Mouse (Mus musculus) midbrain, embryonic 15.5 days (tissue): ENCODE results near the gene Agap1. TPM values are rescaled to one million over a fixed set of nuclear protein-coding genes. Genes with fewer than 3 reads are reported as not detected.

Source experiments
- ATAC-seq: fragments of 200-750 bp; cut with Nextera tagmentation; replicated peaks from 2 replicates; pipeline ENCODE4 v1.8.0; 2017; ENCODE audit warnings: moderate TSS enrichment
- H3K27ac ChIP-seq: fragments of 300-500 bp; sonication (generic); 2 replicates; pipeline ENCODE4 v1.5.1; 2015; ENCODE audit warnings: mild to moderate bottlenecking, inconsistent platforms
- H3K27me3 ChIP-seq: fragments of 300-500 bp; sonication (generic); replicated peaks from 2 replicates; pipeline ENCODE4 v1.6.1; 2015; ENCODE audit warnings: inconsistent platforms
- H3K36me3 ChIP-seq: fragments of 300-500 bp; sonication (generic); replicated peaks from 2 replicates; pipeline ENCODE4 v1.6.1; 2015; ENCODE audit warnings: inconsistent platforms
- H3K4me1 ChIP-seq: fragments of 300-500 bp; sonication (generic); 2 replicates; pipeline ENCODE4 v1.6.1; 2015; ENCODE audit warnings: inconsistent platforms
- H3K4me2 ChIP-seq: fragments of 300-500 bp; sonication (generic); 2 replicates; pipeline ENCODE4 v1.6.1; 2015; ENCODE audit warnings: inconsistent platforms, mild to moderate bottlenecking, moderate library complexity
- H3K4me3 ChIP-seq: fragments of 300-500 bp; sonication (generic); 2 replicates; pipeline ENCODE4 v1.5.1; 2015; ENCODE audit warnings: mild to moderate bottlenecking, inconsistent platforms
- H3K9ac ChIP-seq: fragments of 300-500 bp; sonication (generic); 2 replicates; pipeline ENCODE4 v1.6.1; 2015; ENCODE audit warnings: mild to moderate bottlenecking, inconsistent platforms
- H3K9me3 ChIP-seq: fragments of 300-500 bp; sonication (generic); 2 replicates; pipeline ENCODE4 v1.6.1; 2016; ENCODE audit warnings: inconsistent platforms
- WGBS: fragments of 180-500 bp; shearing (Covaris S2); methylation state at CpG from one replicate; pipeline ENCODE4 v1.1.7; 2015; ENCODE audit warnings: mixed read lengths; 5-methylcytosine and 5-hydroxymethylcytosine counted together
- polyA plus RNA-seq: library from polyadenylated mRNA; unstranded; fragments of >200 nt; fragmentation: Nextera tagmentation; extraction: Ambion mirVana; gene quantifications from 2 replicates; pipeline ENCODE4 v1.2.1, GENCODE M21; 2015

The Agap1 gene
- polyA plus RNA-seq, 1 experiment from 2014 or later = 63.6 TPM

- H3K9me3 ChIP-seq = no peaks in the 10 kb centered on the region
- no peaks in the 10 kb centered on the region for H3K27me3 ChIP-seq
- no peaks in the 10 kb centered on the region for H3K36me3 ChIP-seq
- H3K4me2 ChIP-seq = no peak overlapping the region
- no peak overlapping the region for H3K4me3 ChIP-seq
- no peak for ATAC-seq
- 87% methylated on average over 6 of the region's 6 CpGs for WGBS
- peaks cover 39% of the 10 kb centered on the region for H3K4me1 ChIP-seq
- no peak overlapping the region for H3K27ac ChIP-seq
- H3K9ac ChIP-seq = no peak overlapping the region
Observed at GRCm38 (mm10) chr1:89786793-89787192, 332.2 kb downstream of the Agap1 start.

GRCm38 (mm10) chr1:89798724-89799123, 344.1 kb downstream of the Agap1 start:
- WGBS = 33% methylated on average over 14 of the region's 14 CpGs
- Histone ChIP-seq H3K9ac (no peak overlapping the region), H3K36me3 (no peaks in the 10 kb centered on the region), H3K4me3 (no peak overlapping the region), H3K4me2 (no peak overlapping the region), H3K27me3 (no peaks in the 10 kb centered on the region), H3K27ac (peak overlapping the region; percentile 13; the same call in 1 of the 2 replicates), H3K4me1 (peaks cover 18% of the 10 kb centered on the region), H3K9me3 (no peaks in the 10 kb centered on the region)
- peak; percentile 67 for ATAC-seq

GRCm38 (mm10) chr1:89801506-89801905, 346.9 kb downstream of the Agap1 start:
- WGBS = 82% methylated on average over 5 of the region's 5 CpGs

GRCm38 (mm10) chr1:89804981-89805380, 350.4 kb downstream of the Agap1 start:
- no peak for ATAC-seq
- H3K4me1 ChIP-seq = 0 out of 2 replicates have a peak, but pooled peaks cover 3% of the 10 kb centered on the region
- H3K27ac ChIP-seq = no peak overlapping the region
- H3K4me2 ChIP-seq = no peak overlapping the region
- no peaks in the 10 kb centered on the region for H3K27me3 ChIP-seq
- 87% methylated on average over 7 of the region's 7 CpGs for WGBS
- H3K9me3 ChIP-seq = no peaks in the 10 kb centered on the region
- H3K36me3 ChIP-seq = no peaks in the 10 kb centered on the region
- no peak overlapping the region for H3K4me3 ChIP-seq
- no peak overlapping the region for H3K9ac ChIP-seq

More at GRCm38 (mm10) chr1:89801506-89801905, 346.9 kb downstream of the Agap1 start:
- Histone ChIP-seq H3K9me3 (no peaks in the 10 kb centered on the region), H3K4me2 (no peak overlapping the region), H3K36me3 (no peaks in the 10 kb centered on the region), H3K27me3 (no peaks in the 10 kb centered on the region), H3K4me3 (no peak overlapping the region), H3K27ac (no peak overlapping the region), H3K4me1 (peaks cover 18% of the 10 kb centered on the region), H3K9ac (no peak overlapping the region)
- ATAC-seq = no peak

GRCm38 (mm10) chr1:89812816-89813215, 358.2 kb downstream of the Agap1 start:
- Histone ChIP-seq H3K4me3 (no peak overlapping the region), H3K27ac (no peak overlapping the region), H3K27me3 (no peaks in the 10 kb centered on the region), H3K9me3 (no peaks in the 10 kb centered on the region), H3K36me3 (no peaks in the 10 kb centered on the region), H3K4me1 (peaks cover 11% of the 10 kb centered on the region; the same call in 1 of the 2 replicates), H3K4me2 (no peak overlapping the region), H3K9ac (no peak overlapping the region)
- ATAC-seq = no peak
- 92% methylated on average over 8 of the region's 8 CpGs for WGBS

GRCm38 (mm10) chr1:89816487-89817206, 362.0 kb downstream of the Agap1 start:
- H3K27ac ChIP-seq = peak overlapping the region; percentile 13; the same call in 1 of the 2 replicates
- no peak overlapping the region for H3K4me3 ChIP-seq
- H3K27me3 ChIP-seq = no peaks in the 10 kb centered on the region
- WGBS = 43% methylated on average over 14 of the region's 14 CpGs
- ATAC-seq = no peak
- H3K4me2 ChIP-seq = no peak overlapping the region
- no peaks in the 10 kb centered on the region for H3K36me3 ChIP-seq
- H3K4me1 ChIP-seq = peaks cover 11% of the 10 kb centered on the region; the same call in 1 of the 2 replicates
- no peaks in the 10 kb centered on the region for H3K9me3 ChIP-seq
- no peak overlapping the region for H3K9ac ChIP-seq

GRCm38 (mm10) chr1:89821822-89822221, 367.2 kb downstream of the Agap1 start:
- Histone ChIP-seq H3K9me3 (no peaks in the 10 kb centered on the region), H3K27ac (no peak overlapping the region), H3K27me3 (no peaks in the 10 kb centered on the region), H3K4me2 (no peak overlapping the region), H3K9ac (no peak overlapping the region), H3K4me3 (no peak overlapping the region), H3K36me3 (no peaks in the 10 kb centered on the region), H3K4me1 (peaks cover 18% of the 10 kb centered on the region)
- ATAC-seq = no peak
- WGBS = 83% methylated on average over 4 of the region's 4 CpGs

GRCm38 (mm10) chr1:89822431-89822830, 367.8 kb downstream of the Agap1 start:
- Histone ChIP-seq H3K36me3 (no peaks in the 10 kb centered on the region), H3K9me3 (no peaks in the 10 kb centered on the region), H3K27ac (no peak overlapping the region), H3K4me3 (no peak overlapping the region), H3K4me1 (peaks cover 14% of the 10 kb centered on the region), H3K9ac (no peak overlapping the region), H3K4me2 (no peak overlapping the region), H3K27me3 (no peaks in the 10 kb centered on the region)
- ATAC-seq = no peak
- 92% methylated on average over 3 of the region's 3 CpGs for WGBS

GRCm38 (mm10) chr1:89823036-89823435, 368.4 kb downstream of the Agap1 start:
- H3K27ac ChIP-seq = no peak overlapping the region
- H3K9ac ChIP-seq = no peak overlapping the region
- no peak overlapping the region for H3K4me3 ChIP-seq
- no peak overlapping the region for H3K4me2 ChIP-seq
- no peak for ATAC-seq
- H3K9me3 ChIP-seq = no peaks in the 10 kb centered on the region
- peaks cover 14% of the 10 kb centered on the region for H3K4me1 ChIP-seq
- 89% methylated on average over 7 of the region's 7 CpGs for WGBS
- H3K27me3 ChIP-seq = no peaks in the 10 kb centered on the region
- H3K36me3 ChIP-seq = no peaks in the 10 kb centered on the region

GRCm38 (mm10) chr1:89827051-89827450, 372.4 kb downstream of the Agap1 start:
- Histone ChIP-seq H3K4me1 (peaks cover 14% of the 10 kb centered on the region), H3K4me3 (no peak overlapping the region), H3K9me3 (no peaks in the 10 kb centered on the region), H3K9ac (no peak overlapping the region), H3K4me2 (no peak overlapping the region), H3K27me3 (no peaks in the 10 kb centered on the region), H3K36me3 (no peaks in the 10 kb centered on the region), H3K27ac (no peak overlapping the region)
- WGBS = 60% methylated on average over 3 of the region's 3 CpGs
- no peak for ATAC-seq

GRCm38 (mm10) chr1:89831095-89831494, 376.5 kb downstream of the Agap1 start:
- H3K4me2 ChIP-seq = no peak overlapping the region
- no peak for ATAC-seq
- 88% methylated on average over 1 of the region's 1 CpGs for WGBS
- no peaks in the 10 kb centered on the region for H3K36me3 ChIP-seq
- no peak overlapping the region for H3K27ac ChIP-seq
- H3K27me3 ChIP-seq = no peaks in the 10 kb centered on the region
- no peaks in the 10 kb centered on the region for H3K4me1 ChIP-seq
- H3K4me3 ChIP-seq = no peak overlapping the region
- H3K9ac ChIP-seq = no peak overlapping the region
- H3K9me3 ChIP-seq = no peaks in the 10 kb centered on the region

GRCm38 (mm10) chr1:89844064-89844463, 389.5 kb downstream of the Agap1 start:
- peaks cover 26% of the 10 kb centered on the region for H3K4me1 ChIP-seq
- H3K27ac ChIP-seq = no peak overlapping the region
- H3K36me3 ChIP-seq = peaks cover 11% of the 10 kb centered on the region; the same call in 1 of the 2 replicates
- H3K4me3 ChIP-seq = no peak overlapping the region
- no peak overlapping the region for H3K9ac ChIP-seq
- no peaks in the 10 kb centered on the region for H3K27me3 ChIP-seq
- ATAC-seq = no peak
- H3K4me2 ChIP-seq = no peak overlapping the region
- WGBS = 72% methylated on average over 9 of the region's 9 CpGs
- H3K9me3 ChIP-seq = no peaks in the 10 kb centered on the region

- no peak overlapping the region for H3K9ac ChIP-seq
- no peaks in the 10 kb centered on the region for H3K27me3 ChIP-seq
- 0 out of 2 replicates have a peak, but pooled peaks cover 7% of the 10 kb centered on the region for H3K36me3 ChIP-seq
- H3K4me1 ChIP-seq = peaks cover 40% of the 10 kb centered on the region
- no peak overlapping the region for H3K4me3 ChIP-seq
- no peaks in the 10 kb centered on the region for H3K9me3 ChIP-seq
- H3K4me2 ChIP-seq = no peak overlapping the region
- WGBS = 82% methylated on average over 4 of the region's 4 CpGs
- ATAC-seq = no peak
- no peak overlapping the region for H3K27ac ChIP-seq
Observed at GRCm38 (mm10) chr1:89845487-89845886, 390.9 kb downstream of the Agap1 start.
